Mouse (Mus musculus): Measurements from ENCODE around the gene Comp. TPM values are rescaled to one million over a fixed set of nuclear protein-coding genes. Genes with fewer than 3 reads are reported as not detected.

Comp gene
- polyA plus RNA-seq, 1 experiment from 2014 or later, result 0.47 TPM

GRCm38 (mm10) chr8:70360769-70361168, 12.6 kb upstream of the Comp start:
- WGBS, result 48% methylated on average over 4 of the region's 4 CpGs
- no peaks in the 10 kb centered on the region for H3K36me3 ChIP-seq (ENCODE audit: control insufficient read depth, insufficient read depth, low read length)
- H3K27me3 ChIP-seq (ENCODE audit: control insufficient read depth, insufficient read depth, low read length), result no peaks in the 10 kb centered on the region
- H3K9me3 ChIP-seq (ENCODE audit: control insufficient read depth, low read length), result no peaks in the 10 kb centered on the region
- DNase-seq, result no peak
- no peak for ATAC-seq (ENCODE audit: low FRiP score, low TSS enrichment)
- H3K27ac ChIP-seq (replicated peaks; ENCODE audit: low read depth, low read length), result no peak overlapping the region
- no peak overlapping the region for H3K9ac ChIP-seq (replicated peaks; ENCODE audit: low read length)
- no peak overlapping the region for H3K4me2 ChIP-seq (ENCODE audit: low read length)
- no peak overlapping the region for H3K4me3 ChIP-seq (replicated peaks; ENCODE audit: low read depth, low read length)
- H3K4me1 ChIP-seq (ENCODE audit: control insufficient read depth, insufficient read depth, low read length), result no peaks in the 10 kb centered on the region

- no peaks in the 10 kb centered on the region for H3K9me3 ChIP-seq (ENCODE audit: control insufficient read depth, low read length)
- no peaks in the 10 kb centered on the region for H3K4me1 ChIP-seq (ENCODE audit: control insufficient read depth, insufficient read depth, low read length)
- H3K4me3 ChIP-seq (replicated peaks; ENCODE audit: low read depth, low read length), result no peak overlapping the region
- no peaks in the 10 kb centered on the region for H3K27me3 ChIP-seq (ENCODE audit: control insufficient read depth, insufficient read depth, low read length)
- WGBS, result 75% methylated on average over 10 of the region's 10 CpGs
- H3K27ac ChIP-seq (replicated peaks; ENCODE audit: low read depth, low read length), result no peak overlapping the region
- ATAC-seq (ENCODE audit: low FRiP score, low TSS enrichment), result no peak
- H3K4me2 ChIP-seq (ENCODE audit: low read length), result no peak overlapping the region
- no peaks in the 10 kb centered on the region for H3K36me3 ChIP-seq (ENCODE audit: control insufficient read depth, insufficient read depth, low read length)
- DNase-seq, result no peak
- H3K9ac ChIP-seq (replicated peaks; ENCODE audit: low read length), result no peak overlapping the region
Observed at GRCm38 (mm10) chr8:70361484-70362032, 11.8 kb upstream of the Comp start.

GRCm38 (mm10) chr8:70364066-70364465, 9.3 kb upstream of the Comp start:
- Histone ChIP-seq H3K27me3 (ENCODE audit: control insufficient read depth, insufficient read depth, low read length) (no peaks in the 10 kb centered on the region), H3K36me3 (ENCODE audit: control insufficient read depth, insufficient read depth, low read length) (no peaks in the 10 kb centered on the region), H3K4me1 (ENCODE audit: control insufficient read depth, insufficient read depth, low read length) (no peaks in the 10 kb centered on the region), H3K9me3 (ENCODE audit: control insufficient read depth, low read length) (no peaks in the 10 kb centered on the region), H3K4me3 (replicated peaks; ENCODE audit: low read depth, low read length) (no peak overlapping the region), H3K4me2 (ENCODE audit: low read length) (no peak overlapping the region), H3K27ac (replicated peaks; ENCODE audit: low read depth, low read length) (no peak overlapping the region), H3K9ac (replicated peaks; ENCODE audit: low read length) (no peak overlapping the region)
- no peak for DNase-seq
- 22% methylated on average over 5 of the region's 5 CpGs for WGBS
- no peak for ATAC-seq (ENCODE audit: low FRiP score, low TSS enrichment)

GRCm38 (mm10) chr8:70366588-70366987, 6.8 kb upstream of the Comp start:
- DNase-seq, result no peak
- Histone ChIP-seq H3K27me3 (ENCODE audit: control insufficient read depth, insufficient read depth, low read length) (peaks cover 3% of the 10 kb centered on the region; the same call in 1 of the 2 replicates), H3K9me3 (ENCODE audit: control insufficient read depth, low read length) (no peaks in the 10 kb centered on the region), H3K4me2 (ENCODE audit: low read length) (no peak overlapping the region), H3K4me3 (replicated peaks; ENCODE audit: low read depth, low read length) (no peak overlapping the region), H3K4me1 (ENCODE audit: control insufficient read depth, insufficient read depth, low read length) (no peaks in the 10 kb centered on the region), H3K9ac (replicated peaks; ENCODE audit: low read length) (no peak overlapping the region), H3K36me3 (ENCODE audit: control insufficient read depth, insufficient read depth, low read length) (no peaks in the 10 kb centered on the region), H3K27ac (replicated peaks; ENCODE audit: low read depth, low read length) (no peak overlapping the region)
- WGBS, result 72% methylated on average over 5 of the region's 5 CpGs
- ATAC-seq (ENCODE audit: low FRiP score, low TSS enrichment), result no peak

DNA sequence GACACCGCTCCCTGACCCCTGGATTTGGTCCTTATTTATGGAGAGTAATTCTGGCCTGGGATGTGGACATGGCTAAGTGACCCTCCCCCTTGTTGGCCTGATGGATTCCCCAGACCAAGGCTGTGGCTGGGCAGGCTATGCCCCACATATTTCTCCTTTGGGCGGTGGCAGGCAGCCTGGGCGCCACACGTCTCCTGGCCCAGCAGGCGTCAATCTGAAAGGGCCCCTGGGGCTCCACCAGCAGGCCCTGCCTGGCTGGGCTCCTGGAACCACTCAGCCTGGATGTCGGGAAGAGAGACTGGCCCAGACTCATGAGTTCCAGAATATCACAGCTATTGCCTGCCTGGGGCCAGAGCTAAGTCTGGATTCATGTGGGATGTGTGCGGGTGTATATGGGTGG, 2.9 kb upstream of the Comp start:
- H3K4me2 ChIP-seq (ENCODE audit: low read length), result no peak overlapping the region
- 0 out of 2 replicates have a peak, but pooled peaks cover 7% of the 10 kb centered on the region for H3K4me1 ChIP-seq (ENCODE audit: control insufficient read depth, insufficient read depth, low read length)
- peaks cover 42% of the 10 kb centered on the region for H3K27me3 ChIP-seq (ENCODE audit: control insufficient read depth, insufficient read depth, low read length)
- H3K9ac ChIP-seq (replicated peaks; ENCODE audit: low read length), result no peak overlapping the region
- ATAC-seq (ENCODE audit: low FRiP score, low TSS enrichment), result no peak
- no peak overlapping the region for H3K4me3 ChIP-seq (replicated peaks; ENCODE audit: low read depth, low read length)
- H3K36me3 ChIP-seq (ENCODE audit: control insufficient read depth, insufficient read depth, low read length), result no peaks in the 10 kb centered on the region
- no peaks in the 10 kb centered on the region for H3K9me3 ChIP-seq (ENCODE audit: control insufficient read depth, low read length)
- DNase-seq, result no peak
- no peak overlapping the region for H3K27ac ChIP-seq (replicated peaks; ENCODE audit: low read depth, low read length)
- 80% methylated on average over 7 of the region's 7 CpGs for WGBS

DNA sequence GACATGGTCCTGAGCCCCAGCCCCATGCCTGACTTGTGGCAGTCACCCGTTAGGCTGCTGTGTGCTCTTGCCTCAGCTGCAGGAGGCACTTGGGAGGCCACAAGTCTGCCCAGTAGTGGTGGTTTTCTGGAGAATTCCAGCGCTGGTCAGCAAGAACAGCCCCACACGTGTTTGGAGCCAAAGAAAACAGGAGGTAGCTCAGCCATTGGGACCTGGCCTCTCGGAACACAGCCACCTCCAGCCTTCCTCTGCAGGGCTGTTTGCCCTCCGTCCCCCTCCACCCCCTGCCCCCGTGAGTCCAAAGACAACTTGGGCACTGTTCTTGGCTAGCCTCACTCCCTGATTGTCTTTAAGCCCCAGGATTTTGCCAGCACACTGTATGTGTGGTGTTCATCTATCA, 1.4 kb upstream of the Comp start:
- Histone ChIP-seq H3K4me3 (replicated peaks; ENCODE audit: low read depth, low read length) (no peak overlapping the region), H3K27me3 (ENCODE audit: control insufficient read depth, insufficient read depth, low read length) (peaks cover 57% of the 10 kb centered on the region), H3K9me3 (ENCODE audit: control insufficient read depth, low read length) (no peaks in the 10 kb centered on the region), H3K27ac (replicated peaks; ENCODE audit: low read depth, low read length) (no peak overlapping the region), H3K4me1 (ENCODE audit: control insufficient read depth, insufficient read depth, low read length) (0 out of 2 replicates have a peak, but pooled peaks cover 7% of the 10 kb centered on the region), H3K9ac (replicated peaks; ENCODE audit: low read length) (no peak overlapping the region), H3K36me3 (ENCODE audit: control insufficient read depth, insufficient read depth, low read length) (no peaks in the 10 kb centered on the region), H3K4me2 (ENCODE audit: low read length) (no peak overlapping the region)
- 27% methylated on average over 6 of the region's 6 CpGs for WGBS
- DNase-seq (no peak), ATAC-seq (ENCODE audit: low FRiP score, low TSS enrichment) (no peak)

DNA sequence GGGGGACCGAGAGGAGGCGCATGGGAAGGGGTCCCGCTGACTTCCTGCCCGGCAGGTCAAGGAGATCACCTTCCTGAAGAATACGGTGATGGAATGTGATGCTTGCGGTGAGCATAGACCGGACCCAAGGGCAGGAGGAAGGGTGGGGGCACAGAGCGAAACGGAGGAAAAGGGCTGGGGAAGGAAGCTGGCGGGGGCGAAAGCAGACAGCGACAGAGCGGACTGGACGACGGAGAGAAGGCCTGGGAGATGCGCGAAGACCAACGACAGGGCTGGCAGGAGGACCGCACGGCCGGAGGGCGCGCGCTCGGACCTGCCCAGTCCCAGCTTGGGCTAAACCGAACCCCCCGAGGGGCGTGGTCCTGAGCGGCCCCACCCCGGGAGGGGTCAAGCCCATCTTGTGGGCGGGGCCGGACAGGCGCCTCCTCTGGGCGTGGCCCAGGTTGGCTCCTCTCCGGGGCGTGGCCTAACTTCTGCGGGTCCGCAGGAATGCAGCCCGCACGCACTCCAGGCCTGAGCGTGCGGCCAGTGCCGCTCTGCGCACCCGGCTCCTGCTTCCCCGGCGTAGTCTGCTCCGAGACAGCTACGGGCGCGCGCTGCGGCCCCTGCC, 1.1 kb downstream of the Comp start:
- WGBS, result under 1% methylated on average over 53 of the region's 53 CpGs
- H3K4me2 ChIP-seq (ENCODE audit: low read length), result peak overlapping the region; percentile 45
- H3K4me1 ChIP-seq (ENCODE audit: control insufficient read depth, insufficient read depth, low read length), result 0 out of 2 replicates have a peak, but pooled peaks cover 7% of the 10 kb centered on the region
- no peaks in the 10 kb centered on the region for H3K36me3 ChIP-seq (ENCODE audit: control insufficient read depth, insufficient read depth, low read length)
- H3K27ac ChIP-seq (replicated peaks; ENCODE audit: low read depth, low read length), result no peak overlapping the region
- H3K9ac ChIP-seq (replicated peaks; ENCODE audit: low read length), result no peak overlapping the region
- peaks cover 79% of the 10 kb centered on the region for H3K27me3 ChIP-seq (ENCODE audit: control insufficient read depth, insufficient read depth, low read length)
- DNase-seq, result peak; percentile 56
- ATAC-seq (ENCODE audit: low FRiP score, low TSS enrichment), result 0 out of 2 replicates have a peak, but pooled peaks have one; percentile 41
- peak overlapping the region; percentile 29 for H3K4me3 ChIP-seq (replicated peaks; ENCODE audit: low read depth, low read length)
- no peaks in the 10 kb centered on the region for H3K9me3 ChIP-seq (ENCODE audit: control insufficient read depth, low read length)

GRCm38 (mm10) chr8:70375212-70375859, 2.0 kb downstream of the Comp start:
- no peak overlapping the region for H3K9ac ChIP-seq (replicated peaks; ENCODE audit: low read length)
- WGBS, result 6% methylated on average over 35 of the region's 35 CpGs
- ATAC-seq (ENCODE audit: low FRiP score, low TSS enrichment), result no peak
- peaks cover 79% of the 10 kb centered on the region for H3K27me3 ChIP-seq (ENCODE audit: control insufficient read depth, insufficient read depth, low read length)
- H3K9me3 ChIP-seq (ENCODE audit: control insufficient read depth, low read length), result no peaks in the 10 kb centered on the region
- 0 out of 2 replicates have a peak, but pooled peaks cover 7% of the 10 kb centered on the region for H3K4me1 ChIP-seq (ENCODE audit: control insufficient read depth, insufficient read depth, low read length)
- no peak for DNase-seq
- no peak overlapping the region for H3K27ac ChIP-seq (replicated peaks; ENCODE audit: low read depth, low read length)
- H3K36me3 ChIP-seq (ENCODE audit: control insufficient read depth, insufficient read depth, low read length), result no peaks in the 10 kb centered on the region
- 0 out of 2 replicates have a peak overlapping the region, but pooled peaks have one; percentile 45 for H3K4me2 ChIP-seq (ENCODE audit: low read length)
- H3K4me3 ChIP-seq (replicated peaks; ENCODE audit: low read depth, low read length), result no peak overlapping the region

All from midbrain, embryonic 14.5 days (tissue).